Comparison of ENCODE assay signal across 22 mouse cellular contexts in the genomic region with DNA sequence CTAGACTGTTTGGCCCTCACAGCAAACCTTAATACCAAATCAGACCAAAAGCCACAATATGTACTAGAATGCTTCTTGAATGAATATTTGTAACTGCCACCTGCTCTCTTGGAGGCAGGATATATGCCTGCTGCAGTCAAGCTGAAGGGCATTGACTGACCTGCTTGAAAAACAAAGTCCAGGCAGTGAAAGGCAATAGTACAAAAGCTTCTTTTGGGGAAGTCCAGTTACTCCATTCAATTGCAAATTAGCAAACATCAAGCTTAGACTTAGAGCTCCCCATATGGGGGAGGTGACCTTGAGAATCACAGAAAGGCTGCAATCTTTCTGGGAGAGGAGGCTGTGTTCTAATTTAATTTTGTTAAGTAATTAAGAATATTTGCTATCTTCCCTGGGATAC.
DNase-seq lines count a peak whose midpoint lies in the region; ATAC-seq and TF ChIP-seq lines count a peak whose summit lies in the region.
"Had no signal": no experiment of that assay in that cellular context is flagged by ENCODE, and none has a peak within 500 bp of the region (broad histone marks: within the 10 kb centered on the region; RNA-seq: fewer than 3 reads in every experiment).

No protein-coding gene starts in this region.

- no peak overlapping the region for H3K9ac ChIP-seq in ES-Bruce4 (ENCODE audit: low read depth, poor library complexity, severe bottlenecking)
- no peak overlapping the region for H3K9ac ChIP-seq in intestine, postnatal 0 days (ENCODE audit: low read depth, low read length)
- H3K9ac ChIP-seq: embryonic facial prominence, embryonic 12.5 days; forebrain, embryonic 13.5 days; forebrain, embryonic 15.5 days; forebrain, postnatal 0 days had no signal

- H3K27me3 ChIP-seq in ES-Bruce4 (ENCODE audit: control insufficient read depth, insufficient read depth, low read length, poor library complexity, severe bottlenecking): no peaks in the 10 kb centered on the region
- no peaks in the 10 kb centered on the region for H3K27me3 ChIP-seq in heart, embryonic 10.5 days (ENCODE audit: insufficient read depth, poor library complexity, severe bottlenecking)
- no peaks in the 10 kb centered on the region for H3K27me3 ChIP-seq in intestine, postnatal 0 days (replicated peaks; ENCODE audit: control insufficient read depth, insufficient read depth, low read length)
- H3K27me3 ChIP-seq: embryonic facial prominence, embryonic 12.5 days; forebrain, embryonic 13.5 days; forebrain, embryonic 15.5 days; Patski had no signal

- ATAC-seq in intestine, postnatal 0 days: no peak
- ATAC-seq: activated CD4-positive, CD25-positive, alpha-beta regulatory T cell, adult 4 months; forebrain, embryonic 13.5 days; forebrain, embryonic 15.5 days; forebrain, postnatal 0 days; Patski had no signal

- peaks cover 3% of the 10 kb centered on the region; the same call in 1 of the 2 replicates for H3K9me3 ChIP-seq in ES-Bruce4 (replicated peaks; ENCODE audit: control insufficient read depth, insufficient read depth, low read length, poor library complexity, severe bottlenecking)
- no peaks in the 10 kb centered on the region for H3K9me3 ChIP-seq in heart, embryonic 10.5 days
- no peaks in the 10 kb centered on the region for H3K9me3 ChIP-seq in intestine, postnatal 0 days (ENCODE audit: control insufficient read depth)
- H3K9me3 ChIP-seq: embryonic facial prominence, embryonic 10.5 days; embryonic facial prominence, embryonic 12.5 days; forebrain, embryonic 13.5 days; G1E had no signal

- H3K4me1 ChIP-seq in ES-Bruce4 (ENCODE audit: control insufficient read depth, insufficient read depth, low read length): no peaks in the 10 kb centered on the region
- H3K4me1 ChIP-seq in heart, embryonic 10.5 days: no peaks in the 10 kb centered on the region
- H3K4me1 ChIP-seq in intestine, postnatal 0 days (replicated peaks; ENCODE audit: control insufficient read depth, insufficient read depth, low read length): no peaks in the 10 kb centered on the region
- H3K4me1 ChIP-seq: embryonic facial prominence, embryonic 10.5 days; embryonic facial prominence, embryonic 12.5 days; forebrain, embryonic 13.5 days; forebrain, embryonic 15.5 days had no signal

- TF ChIP-seq CTCF in ES-Bruce4 (IDR thresholded peaks at IDR 0.05; ENCODE audit: low read depth, low read length): no peak
- no peak for TF ChIP-seq CTCF in intestine, postnatal 0 days (IDR thresholded peaks at IDR 0.05; ENCODE audit: low read depth)

- no peak for TF ChIP-seq POLR2A in ES-Bruce4 (IDR thresholded peaks at IDR 0.05; ENCODE audit: insufficient read depth, low read length)

- H3K4me2 ChIP-seq in intestine, postnatal 0 days (replicated peaks; ENCODE audit: low read depth): no peak overlapping the region
- H3K4me2 ChIP-seq: embryonic facial prominence, embryonic 12.5 days; forebrain, embryonic 13.5 days; forebrain, embryonic 15.5 days had no signal

- TF ChIP-seq EP300 in ES-Bruce4 (IDR thresholded peaks at IDR 0.05; ENCODE audit: insufficient read depth, low read depth, low read length): 0 out of 2 replicates have a peak, but pooled peaks have one; percentile 10

- DNase-seq in ES-CJ7 (ENCODE audit: low read depth, low spot score): peak; percentile 89
- DNase-seq in R1 (ENCODE audit: low read depth, low spot score): peak; percentile 93
- DNase-seq in heart, embryonic 10.5 days (ENCODE audit: low spot score): no peak
- DNase-seq in thymus, adult 18-20 months: no peak
- DNase-seq: adrenal gland, adult 8-10 months; adrenal gland, postnatal 14 days; adrenal gland, postnatal 36 days; cerebellum, adult 11-12 months; cerebellum, adult 2 months; cerebellum, adult 9-10 months; cerebellum, postnatal 10 days; cerebellum, postnatal 25 days; forebrain, postnatal 0 days had no signal

- no peak overlapping the region for H3K27ac ChIP-seq in ES-Bruce4 (ENCODE audit: insufficient read depth, low read length)
- H3K27ac ChIP-seq in heart, embryonic 10.5 days: no peak overlapping the region
- H3K27ac ChIP-seq in intestine, postnatal 0 days (ENCODE audit: low read depth, low read length): no peak overlapping the region
- H3K27ac ChIP-seq: embryonic facial prominence, embryonic 10.5 days; embryonic facial prominence, embryonic 12.5 days; forebrain, embryonic 13.5 days; forebrain, embryonic 15.5 days had no signal

- no peaks in the 10 kb centered on the region for H3K36me3 ChIP-seq in ES-Bruce4 (ENCODE audit: control insufficient read depth, insufficient read depth, low read length, poor library complexity, severe bottlenecking)
- no peaks in the 10 kb centered on the region for H3K36me3 ChIP-seq in heart, embryonic 10.5 days
- H3K36me3 ChIP-seq in intestine, postnatal 0 days (ENCODE audit: control insufficient read depth, insufficient read depth): no peaks in the 10 kb centered on the region
- H3K36me3 ChIP-seq: embryonic facial prominence, embryonic 10.5 days; embryonic facial prominence, embryonic 12.5 days; forebrain, embryonic 15.5 days; G1E had no signal

- H3K4me3 ChIP-seq in ES-Bruce4 (ENCODE audit: low read depth, low read length): no peak overlapping the region
- no peak overlapping the region for H3K4me3 ChIP-seq in heart, embryonic 10.5 days
- no peak overlapping the region for H3K4me3 ChIP-seq in intestine, postnatal 0 days (ENCODE audit: low read depth, low read length)
- H3K4me3 ChIP-seq: embryonic facial prominence, embryonic 10.5 days; embryonic facial prominence, embryonic 12.5 days; forebrain, embryonic 13.5 days; forebrain, embryonic 15.5 days had no signal

Comparison
In these comparisons a context has a peak if more than half of its experiments do, and no peak if none do; other contexts are left out.
1. DNase-seq: peak in ES-CJ7 (single experiment) and R1 (single experiment); none in heart, embryonic 10.5 days (single experiment) and thymus, adult 18-20 months (0 of 2).